Mouse (Mus musculus) yolk sac, embryonic 10.5 days (tissue): Measurements from ENCODE around the gene Nosip.
"Not testable (repeated sequence)": the region's sequence is repeated elsewhere in the genome, so short reads cannot be mapped to it uniquely, and the experiment has no call there.

Source experiments
- DNase-seq: peaks from one replicate; pipeline ENCODE4 v3.0.0-alpha.2; 2017; ENCODE audit warnings: low spot score

Gene Nosip

GRCm38 (mm10) chr7:45062239-45062835 is at the start of gene Nosip, which contains the start of gene Prrg2:
TSS of gene Nosip (plus strand) at chr7:45062429.
TSS of gene Prrg2 (minus strand) at chr7:45062677.
- DNase-seq: peak; percentile 99

DNA sequence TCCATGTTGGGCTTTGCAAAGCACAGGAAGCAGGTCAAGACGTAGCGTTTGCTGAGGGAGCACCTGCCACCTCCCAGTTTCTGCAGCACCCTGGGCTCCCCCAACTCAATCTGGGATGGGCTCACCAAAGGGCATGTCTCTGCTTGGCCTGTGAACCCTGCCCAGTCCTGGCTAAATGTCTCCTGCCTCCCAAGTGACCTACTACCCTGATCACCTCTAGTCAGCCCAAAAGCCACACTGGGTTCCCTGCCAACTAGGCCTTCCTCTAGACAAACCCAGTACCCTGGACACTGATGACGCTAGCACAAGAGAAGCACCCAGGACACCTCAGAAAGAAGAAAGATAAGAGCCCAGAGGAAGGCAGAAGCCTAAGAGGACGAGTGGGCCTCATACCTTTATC is 49.4 kb upstream of the Nosip start:
- DNase-seq: no peak

DNA sequence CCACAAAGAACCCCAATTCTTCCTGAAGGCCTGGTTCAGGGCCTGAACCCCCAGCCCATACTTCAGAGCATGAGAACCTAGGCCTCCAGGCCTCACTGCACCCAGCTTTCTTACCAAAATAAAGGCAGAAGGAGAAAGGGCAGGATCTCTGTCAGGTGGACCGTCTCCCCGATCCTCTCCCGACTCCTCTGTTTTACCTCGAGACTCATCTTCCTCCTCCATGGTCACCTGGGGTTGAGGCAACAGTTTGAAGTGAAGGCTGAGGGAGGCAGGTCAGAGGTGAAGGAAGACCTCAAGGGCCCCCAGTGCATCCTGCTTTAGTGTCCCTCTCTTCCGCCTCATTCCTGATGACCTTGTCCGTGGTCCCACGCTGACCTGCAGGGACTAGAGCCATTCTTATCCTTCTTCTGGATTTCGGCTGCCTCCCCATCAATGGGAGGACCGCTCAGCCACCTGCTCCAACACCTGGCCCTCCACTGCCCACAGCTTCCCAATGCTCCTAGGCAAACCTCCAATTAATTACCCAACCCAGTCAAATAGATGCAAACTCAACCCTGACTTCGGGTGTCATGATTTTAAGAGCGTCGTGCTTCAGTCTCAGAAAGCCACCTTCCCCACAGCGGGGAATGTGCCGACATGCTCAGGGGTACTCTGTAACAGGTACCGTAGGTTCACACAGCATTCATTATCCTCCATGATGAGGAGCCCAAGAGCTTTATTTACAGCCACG is 48.7 kb upstream of the Nosip start:
- no peak for DNase-seq

GRCm38 (mm10) chr7:45014096-45014451 is 48.2 kb upstream of the Nosip start:
- DNase-seq: no peak

GRCm38 (mm10) chr7:45015344-45015956 is 46.8 kb upstream of the Nosip start:
- no peak for DNase-seq

DNA sequence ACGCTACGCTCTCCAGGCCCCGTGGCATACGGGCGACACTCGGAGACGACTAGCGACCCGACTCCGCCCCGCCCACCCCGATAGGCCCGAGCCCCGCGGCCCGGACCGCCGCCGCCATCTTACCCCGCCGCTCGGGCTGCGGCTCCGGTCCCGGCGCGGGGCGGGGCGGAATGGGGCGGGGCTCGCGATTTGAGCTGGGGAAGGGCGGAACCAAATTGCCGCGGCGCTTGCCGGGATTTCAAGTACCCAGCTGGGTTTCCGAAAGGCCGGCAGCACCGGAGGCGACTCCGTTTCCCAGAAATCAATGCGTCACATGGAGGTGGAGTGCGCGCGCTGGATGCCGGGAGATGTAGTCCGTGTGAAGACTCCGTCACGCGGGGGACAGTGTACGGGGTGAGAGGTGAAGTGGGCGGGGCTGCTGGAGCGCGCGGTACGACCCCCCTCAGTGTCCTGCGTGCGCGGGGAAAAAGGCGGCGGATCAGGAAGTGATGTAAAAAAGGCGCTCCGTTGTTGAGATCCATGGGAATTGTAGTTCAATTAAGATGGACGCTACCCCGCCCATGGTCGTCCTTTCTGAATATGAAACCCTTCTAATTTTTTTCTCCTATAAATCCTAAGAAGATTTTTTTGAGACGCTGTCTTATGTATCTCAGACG is 46.1 kb upstream of the Nosip start, which contains the start of gene Scaf1:
Gene Scaf1 (minus strand): TSS at position 407 of the 656 bp plus-strand sequence.
- DNase-seq: peak; percentile 100

DNA sequence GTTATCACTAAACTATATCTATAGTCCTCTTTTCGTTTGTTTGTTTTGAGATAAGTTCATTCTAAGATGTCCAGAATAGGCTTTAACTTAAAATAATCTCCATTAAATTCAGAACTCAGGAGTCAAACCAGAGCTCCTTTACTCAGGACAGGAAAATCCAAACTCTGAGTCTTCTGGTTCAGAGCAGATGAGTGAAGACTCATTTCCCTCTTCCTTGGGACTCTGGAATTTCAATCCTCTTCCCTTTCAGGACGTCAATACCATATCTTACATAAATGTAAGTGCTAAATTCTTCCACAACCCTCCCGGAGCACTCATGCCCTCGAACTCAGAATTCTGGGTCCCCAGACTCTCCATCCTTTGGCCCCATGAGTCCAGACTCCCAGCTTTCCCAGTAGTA is 45.5 kb upstream of the Nosip start:
- no peak for DNase-seq

GRCm38 (mm10) chr7:45017242-45018061 is 44.8 kb upstream of the Nosip start, which contains the start of gene Rras:
TSS of gene Rras (plus strand) at chr7:45017961.
- DNase-seq: peak; percentile 98

DNA sequence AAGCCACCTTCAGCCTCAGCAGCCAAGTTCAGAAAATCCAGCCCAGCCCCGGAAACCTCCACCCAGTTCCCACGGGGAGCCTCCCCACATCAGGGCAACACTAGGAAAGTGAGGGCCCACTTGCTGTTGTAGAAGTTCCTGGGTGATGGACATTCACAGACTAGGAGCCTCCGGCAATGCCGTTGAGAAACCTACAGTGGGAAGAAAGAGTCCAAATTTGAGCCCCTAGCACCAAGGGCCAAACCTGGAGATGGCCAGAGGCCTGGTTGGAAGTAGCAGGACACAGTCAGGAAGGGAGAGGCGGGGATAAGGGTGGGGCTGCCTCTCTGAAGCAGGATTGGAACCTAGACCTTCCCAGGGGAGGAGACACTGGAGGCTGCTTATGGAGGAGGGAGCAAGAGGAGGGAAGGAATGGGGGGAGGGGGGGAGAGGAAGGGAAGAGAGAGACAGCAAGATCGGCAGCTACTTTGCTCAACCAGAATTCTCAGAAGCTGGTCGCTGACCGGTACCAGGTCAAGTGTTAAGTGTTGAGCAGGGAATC is 43.1 kb upstream of the Nosip start:
- peak; percentile 70 for DNase-seq

DNA sequence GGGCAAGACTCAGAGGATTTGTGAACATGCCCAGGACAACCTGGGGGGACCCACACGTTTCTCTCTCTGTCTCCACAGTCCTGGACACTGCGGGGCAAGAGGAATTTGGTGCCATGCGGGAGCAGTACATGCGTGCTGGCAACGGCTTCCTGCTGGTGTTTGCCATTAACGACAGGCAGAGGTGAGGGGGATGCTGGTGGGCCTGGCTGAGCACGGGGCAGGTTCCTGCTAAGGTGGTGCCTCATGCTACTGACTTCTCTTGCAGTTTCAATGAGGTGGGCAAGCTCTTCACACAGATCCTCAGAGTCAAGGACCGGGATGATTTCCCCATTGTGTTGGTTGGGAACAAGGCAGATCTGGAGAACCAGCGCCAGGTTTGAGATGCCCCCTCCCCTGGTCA is 42.0 kb upstream of the Nosip start:
- DNase-seq: no peak

- not testable (repeated sequence) for DNase-seq
These were observed 38.5 kb upstream of the Nosip start for GRCm38 (mm10) chr7:45023711-45024110.

GRCm38 (mm10) chr7:45024281-45025248 is 37.7 kb upstream of the Nosip start:
- no peak for DNase-seq

- no peak for DNase-seq
These were observed 36.5 kb upstream of the Nosip start for GRCm38 (mm10) chr7:45025601-45026220.

DNA sequence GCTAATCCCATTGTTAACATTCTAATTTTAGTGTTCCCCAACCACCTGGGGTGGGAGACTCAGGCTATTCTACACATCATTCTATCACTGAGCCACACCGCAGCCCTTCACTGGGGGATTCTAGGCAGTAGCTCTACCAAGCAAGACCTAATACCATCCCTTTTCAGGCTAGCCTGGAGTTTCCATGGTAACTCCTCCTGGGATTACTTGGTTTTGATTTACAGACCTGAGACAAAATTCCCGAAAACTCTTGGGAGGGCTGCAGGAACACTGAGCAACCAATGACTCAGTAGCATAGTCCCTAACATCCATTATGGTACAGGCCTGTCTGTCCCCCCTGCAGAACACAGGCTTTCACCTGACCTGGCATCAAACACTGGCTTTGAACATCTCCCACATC is 36.0 kb upstream of the Nosip start:
- DNase-seq: no peak

GRCm38 (mm10) chr7:45027761-45028160 is 34.5 kb upstream of the Nosip start:
- DNase-seq: no peak

DNA sequence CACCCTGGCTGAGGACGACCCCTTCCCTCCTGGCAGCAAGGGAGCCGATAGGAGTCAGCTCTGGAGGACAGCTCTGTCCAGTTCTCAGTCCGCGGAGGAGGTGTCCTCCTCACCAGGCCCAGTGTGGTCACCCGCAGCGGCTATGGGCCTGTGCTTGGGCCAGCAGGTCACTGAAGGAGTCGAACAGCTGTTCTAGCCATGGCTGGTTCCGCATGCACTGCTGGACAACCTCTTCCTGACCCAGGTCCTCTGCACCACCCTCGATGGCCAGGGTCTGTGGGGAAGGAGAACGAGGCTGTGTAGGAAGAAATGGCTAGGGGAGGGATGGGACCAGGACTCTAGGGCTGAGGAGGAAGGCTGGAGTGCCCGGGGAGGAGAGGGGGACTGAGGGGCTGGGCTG is 33.9 kb upstream of the Nosip start:
- no peak for DNase-seq

- DNase-seq: no peak
These were observed 32.2 kb upstream of the Nosip start for GRCm38 (mm10) chr7:45029995-45030394.

- DNase-seq: no peak
These were observed 31.4 kb upstream of the Nosip start for GRCm38 (mm10) chr7:45030857-45031256.

GRCm38 (mm10) chr7:45033722-45034359 is 28.4 kb upstream of the Nosip start:
- no peak for DNase-seq
